Mouse (Mus musculus): ENCODE measurements around the gene Col18a1.

GRCm38 (mm10) chr10:77192745-77193144 lies 26.4 kb upstream of the Col18a1 start:
- TF ChIP-seq CTCF (IDR thresholded peaks at IDR 0.05; ENCODE audit: control insufficient read depth, insufficient read depth, low read length) (no peak), POLR2A (IDR thresholded peaks at IDR 0.05; ENCODE audit: borderline replicate concordance, control insufficient read depth, low read depth, low read length) (no peak)

Data from bone marrow, adult 2 months (tissue).